Mouse (Mus musculus): ENCODE measurements around the gene Phf13. TPM values are rescaled to one million over a fixed set of nuclear protein-coding genes. Genes with fewer than 3 reads are reported as not detected.

The Phf13 gene
- polyA plus RNA-seq (2015; fragmentation: Nextera tagmentation; extraction: Ambion mirVana) = 6.5 and 7.6 TPM in 2 replicates

GRCm38 (mm10) chr4:151996173-151996950 is at the start of gene Phf13:
TSS of gene Phf13 (minus strand) at chr4:151996258.

GRCm38 (mm10) chr4:152038985-152039830 is 43.1 kb upstream of the Phf13 start, which contains the start of gene Nol9:
TSS of gene Nol9 (plus strand) at chr4:152039321.

GRCm38 (mm10) chr4:152038225-152038984 is 42.3 kb upstream of the Phf13 start, which contains the start of gene Tas1r1:
TSS of gene Tas1r1 (minus strand) at chr4:152038568.

GRCm38 (mm10) chr4:152027524-152027923 is 31.5 kb upstream of the Phf13 start, which contains the start of gene Zbtb48:
TSS of gene Zbtb48 (minus strand) at chr4:152027671.

GRCm38 (mm10) chr4:152008622-152009075 is 12.6 kb upstream of the Phf13 start, which contains the start of gene Klhl21:
TSS of gene Klhl21 (plus strand) at chr4:152008803.

GRCm38 (mm10) chr4:151988342-151989109 is 7.5 kb downstream of the Phf13 start, which contains the start of gene Thap3:
TSS of gene Thap3 (minus strand) at chr4:151988997.

Other genes starting within 250 kb of the Phf13 start
- gene Camta1, start 134.4 kb downstream of the Phf13 start, polyA plus RNA-seq (2015; fragmentation: Nextera tagmentation; extraction: Ambion mirVana) = 77.7 and 96.9 TPM in 2 replicates
- 47.9 and 48.4 TPM in 2 replicates for gene Dnajc11, start 62.6 kb downstream of the Phf13 start, polyA plus RNA-seq (2015; fragmentation: Nextera tagmentation; extraction: Ambion mirVana)
- gene Thap3, start 7.3 kb downstream of the Phf13 start, polyA plus RNA-seq (2015; fragmentation: Nextera tagmentation; extraction: Ambion mirVana) = 11.2 and 21.5 TPM in 2 replicates
- 6.8 and 6.9 TPM in 2 replicates for gene Klhl21, start 12.5 kb upstream of the Phf13 start, polyA plus RNA-seq (2015; fragmentation: Nextera tagmentation; extraction: Ambion mirVana)
- 6.6 and 10.6 TPM in 2 replicates for gene Zbtb48, start 31.4 kb upstream of the Phf13 start, polyA plus RNA-seq (2015; fragmentation: Nextera tagmentation; extraction: Ambion mirVana)
- gene Tas1r1, start 42.3 kb upstream of the Phf13 start, polyA plus RNA-seq (2015; fragmentation: Nextera tagmentation; extraction: Ambion mirVana) = 0.11 and 0.13 TPM in 2 replicates
- gene Nol9, start 43.1 kb upstream of the Phf13 start, polyA plus RNA-seq (2015; fragmentation: Nextera tagmentation; extraction: Ambion mirVana) = 15.5 and 15.6 TPM in 2 replicates
- gene Plekhg5, start 76.2 kb upstream of the Phf13 start, polyA plus RNA-seq (2015; fragmentation: Nextera tagmentation; extraction: Ambion mirVana) = 5.7 and 7.3 TPM in 2 replicates
- 0.66 and 1.9 TPM in 2 replicates for gene Tnfrsf25, start 119.7 kb upstream of the Phf13 start, polyA plus RNA-seq (2015; fragmentation: Nextera tagmentation; extraction: Ambion mirVana)
- gene Espn, start 156.1 kb upstream of the Phf13 start, polyA plus RNA-seq (2015; fragmentation: Nextera tagmentation; extraction: Ambion mirVana) = 0.90 and 1.9 TPM in 2 replicates
- not detected in 2 replicates for gene Hes2, start 162.6 kb upstream of the Phf13 start, polyA plus RNA-seq (2015; fragmentation: Nextera tagmentation; extraction: Ambion mirVana)
- 22.8 and 28.6 TPM in 2 replicates for gene Acot7, start 181.9 kb upstream of the Phf13 start, polyA plus RNA-seq (2015; fragmentation: Nextera tagmentation; extraction: Ambion mirVana)

All from spleen, postnatal 0 days (tissue).